Mouse (Mus musculus) adipocyte (in vitro differentiated cells): ENCODE measurements at regions not wholly inside any gene's neighbourhood (a gene's known extent, or its start where the extent isn't known, plus 50 kb on each side); places are given as distances from the start of the nearest gene placed in this dataset.

Source experiments
- DNase-seq: peaks from one replicate; pipeline ENCODE4 v3.0.0-alpha.2; 2016; ENCODE audit warnings: low spot score

- peak; percentile 16 for DNase-seq
These were observed 146.6 kb upstream of the Adamts3 start for GRCm38 (mm10) chr5:90029751-90030150.

- DNase-seq, result no peak
These were observed 144.0 kb upstream of the Adamts3 start for GRCm38 (mm10) chr5:90026835-90027753.

GRCm38 (mm10) chr5:90021447-90021846, 138.3 kb upstream of the Adamts3 start:
- DNase-seq, result no peak

- DNase-seq, result no peak
These were observed 117.6 kb upstream of the Adamts3 start for GRCm38 (mm10) chr5:90000758-90001157.

GRCm38 (mm10) chr5:89991568-89991967, 108.4 kb upstream of the Adamts3 start:
- no peak for DNase-seq

- no peak for DNase-seq
These were observed 98.5 kb upstream of the Adamts3 start for GRCm38 (mm10) chr5:89981627-89982026.

- no peak for DNase-seq
These were observed 97.1 kb upstream of the Adamts3 start for GRCm38 (mm10) chr5:89980204-89980603.

- no peak for DNase-seq
These were observed 69.5 kb upstream of the Adamts3 start for GRCm38 (mm10) chr5:89952611-89953010.

- no peak for DNase-seq
These were observed 62.5 kb upstream of the Adamts3 start for GRCm38 (mm10) chr5:89945660-89945925.

GRCm38 (mm10) chr5:89944855-89945659, 61.9 kb upstream of the Adamts3 start:
- DNase-seq, result no peak

- DNase-seq, result no peak
These were observed 60.4 kb upstream of the Adamts3 start for GRCm38 (mm10) chr5:89943276-89944127.

GRCm38 (mm10) chr5:89942244-89942643, 59.1 kb upstream of the Adamts3 start:
- DNase-seq, result no peak

GRCm38 (mm10) chr5:89932999-89933398, 49.9 kb upstream of the Adamts3 start:
- no peak for DNase-seq
